Mouse (Mus musculus) CH12.LX (cell line): ENCODE measurements at regions not wholly inside any gene's neighbourhood (a gene's known extent, or its start where the extent isn't known, plus 50 kb on each side); places are given as distances from the start of the nearest gene placed in this dataset.

ENCODE experiments used
- CHD2 ChIP-seq: IDR thresholded peaks from 2 replicates; pipeline ENCODE4 v1.6.1; 2011; ENCODE audit warnings: low read length, improper control_type of control experiment
- CTCF ChIP-seq, 2 experiments: IDR thresholded peaks in 1 of 2; conservative IDR thresholded peaks in 1 of 2; 2 replicates each; pipeline ENCODE4 v1.5.1; 2011 to 2012; ENCODE audit warnings: low read depth in 2 of 2, low read length in 2 of 2, improper control_type of control experiment in 1 of 2, inconsistent platforms in 1 of 2, mild to moderate bottlenecking in 1 of 2, moderate library complexity in 1 of 2
- HCFC1 ChIP-seq: IDR thresholded peaks from 2 replicates; pipeline ENCODE4 v1.6.1; 2012; ENCODE audit warnings: low read depth, mild to moderate bottlenecking, inconsistent platforms, low read length, improper control_type of control experiment
- SMC3 ChIP-seq: IDR thresholded peaks from 2 replicates; pipeline ENCODE4 v1.6.1; 2011; ENCODE audit warnings: low read depth, low read length, improper control_type of control experiment
- TCF12 ChIP-seq: IDR thresholded peaks from 2 replicates; pipeline ENCODE4 v1.6.1; 2014; ENCODE audit warnings: low read depth, mild to moderate bottlenecking, inconsistent platforms, low read length, improper control_type of control experiment
- USF1 ChIP-seq: IDR thresholded peaks from 2 replicates; pipeline ENCODE4 v1.6.1; 2014; ENCODE audit warnings: low read depth, mild to moderate bottlenecking, inconsistent platforms, low read length, improper control_type of control experiment

GRCm38 (mm10) chr6:67182453-67182852, 55.5 kb upstream of the Serbp1 start:
- TF ChIP-seq HCFC1 (no peak), TCF12 (no peak), SMC3 (no peak), CHD2 (no peak), CTCF (conservative IDR thresholded peaks at IDR 0.05 in 1 of 2, IDR thresholded peaks at IDR 0.05 in 1 of 2; ENCODE audit: low read depth in 2 of 2, low read length in 2 of 2) (no peak), USF1 (no peak)
